Mouse (Mus musculus) cerebellum, adult 2 months (tissue): Measurements from ENCODE around the gene Mbnl3. TPM values are rescaled to one million over a fixed set of nuclear protein-coding genes. Genes with fewer than 3 reads are reported as not detected.
A peak's percentile ranks its signal among the peaks of the same experiment; 100 is the strongest.

Experiments used
- DNase-seq, 2 experiments: peaks; one replicate each; pipeline ENCODE4 v3.0.0; 2021
- H3K27ac ChIP-seq: fragments of 200-500 bp; 2 replicates; pipeline ENCODE4 v1.5.1; 2012; ENCODE audit warnings: low read length, control low read depth, inconsistent platforms; ENCODE audit not compliant: insufficient read depth
- H3K27me3 ChIP-seq: fragments of 200-500 bp; 2 replicates; pipeline ENCODE4 v1.6.1; 2012; ENCODE audit warnings: inconsistent platforms, mild to moderate bottlenecking, low read length, moderate library complexity; ENCODE audit not compliant: control insufficient read depth, insufficient read depth
- H3K4me1 ChIP-seq: fragments of 200-500 bp; 2 replicates; pipeline ENCODE4 v1.6.1; 2011; ENCODE audit warnings: low read length; ENCODE audit not compliant: control insufficient read depth, insufficient read depth
- H3K4me3 ChIP-seq: fragments of 200-500 bp; replicated peaks from 2 replicates; pipeline ENCODE3; 2011; ENCODE audit warnings: mild to moderate bottlenecking, low read depth, low read length, control low read depth; ENCODE audit not compliant: insufficient read depth
- CTCF ChIP-seq: fragments of 200-500 bp; IDR thresholded peaks from 2 replicates; pipeline ENCODE4 v1.5.1; 2011; ENCODE audit warnings: low read depth, mild to moderate bottlenecking, control low read depth, low read length, moderate library complexity, borderline replicate concordance; ENCODE audit not compliant: insufficient read depth
- POLR2A ChIP-seq: fragments of 200-500 bp; IDR thresholded peaks from 2 replicates; pipeline ENCODE4 v1.6.1; 2011; ENCODE audit warnings: low read length, control low read depth, borderline replicate concordance; ENCODE audit not compliant: insufficient read depth
- WGBS: fragments of 180-500 bp; shearing (Covaris S2); methylation state at CpG from one replicate; pipeline ENCODE4 v1.1.7; 2018; 5-methylcytosine and 5-hydroxymethylcytosine counted together
- polyA plus RNA-seq: library from polyadenylated mRNA; depleted of rRNA; stranded (reverse); fragments of >200 nt; gene quantifications from 2 replicates; pipeline ENCODE4 v1.2.3, GENCODE M21; 2012; rRNA removed

Gene Mbnl3
- polyA plus RNA-seq = 0.08 and 0.10 TPM in 2 replicates

- Histone ChIP-seq H3K4me3 (peak within 1 kb of the TSS; percentile 43), H3K4me1 (no peaks in the 10 kb centered on the region), H3K27ac (no peak within 1 kb of the TSS), H3K27me3 (no peaks in the 10 kb centered on the region; the same call in 1 of the 2 replicates)
- WGBS = 33% methylated on average over 11 of the region's 11 CpGs
- DNase-seq = no peak
- no peak for TF ChIP-seq POLR2A
- TF ChIP-seq CTCF = no peak
Measured at GRCm38 (mm10) chrX:51206432-51206831, at the start of gene Mbnl3. TSS of gene Mbnl3 (minus strand) at chrX:51206532.

- DNase-seq = peak; percentile 8 to 29
- no peaks in the 10 kb centered on the region for H3K4me1 ChIP-seq
- H3K27ac ChIP-seq = no peak overlapping the region
- TF ChIP-seq CTCF (no peak), POLR2A (no peak)
- 9% methylated on average over 78 of the region's 79 CpGs for WGBS
- no peaks in the 10 kb centered on the region; the same call in 1 of the 2 replicates for H3K27me3 ChIP-seq
- peak overlapping the region; percentile 43 for H3K4me3 ChIP-seq
Measured at GRCm38 (mm10) chrX:51205548-51206324, 596 bp downstream of the Mbnl3 start.

GRCm38 (mm10) chrX:51204626-51205547 lies 1.4 kb downstream of the Mbnl3 start:
- WGBS = 7% methylated on average over 43 of the region's 67 CpGs
- peak; percentile 17 to 29 for DNase-seq

GRCm38 (mm10) chrX:51197012-51197411 lies 9.3 kb downstream of the Mbnl3 start:
- Histone ChIP-seq H3K4me3 (no peak overlapping the region), H3K4me1 (no peaks in the 10 kb centered on the region), H3K27me3 (no peaks in the 10 kb centered on the region), H3K27ac (no peak overlapping the region)
- DNase-seq = no peak
- TF ChIP-seq CTCF (no peak), POLR2A (no peak)

More at GRCm38 (mm10) chrX:51204626-51205547, 1.4 kb downstream of the Mbnl3 start:
- no peak overlapping the region for H3K27ac ChIP-seq
- TF ChIP-seq CTCF = no peak
- no peak for TF ChIP-seq POLR2A
- H3K4me1 ChIP-seq = no peaks in the 10 kb centered on the region
- peak overlapping the region; percentile 43 for H3K4me3 ChIP-seq
- no peaks in the 10 kb centered on the region; the same call in 1 of the 2 replicates for H3K27me3 ChIP-seq

GRCm38 (mm10) chrX:51171914-51172313 lies 34.4 kb downstream of the Mbnl3 start:
- no peak overlapping the region for H3K27ac ChIP-seq
- 66% methylated on average over 2 of the region's 2 CpGs for WGBS
- no peaks in the 10 kb centered on the region for H3K4me1 ChIP-seq
- no peak for TF ChIP-seq CTCF
- TF ChIP-seq POLR2A = no peak
- DNase-seq = no peak
- no peaks in the 10 kb centered on the region for H3K27me3 ChIP-seq
- H3K4me3 ChIP-seq = no peak overlapping the region

GRCm38 (mm10) chrX:51171413-51171812 lies 34.9 kb downstream of the Mbnl3 start:
- WGBS = 70% methylated on average over 6 of the region's 6 CpGs
- TF ChIP-seq POLR2A (no peak), CTCF (no peak)
- Histone ChIP-seq H3K4me3 (no peak overlapping the region), H3K27me3 (no peaks in the 10 kb centered on the region), H3K27ac (no peak overlapping the region), H3K4me1 (no peaks in the 10 kb centered on the region)
- DNase-seq = no peak

GRCm38 (mm10) chrX:51170404-51170803 lies 35.9 kb downstream of the Mbnl3 start:
- no peaks in the 10 kb centered on the region for H3K4me1 ChIP-seq
- WGBS = 97% methylated on average over 1 of the region's 1 CpGs
- no peak for DNase-seq
- H3K27ac ChIP-seq = no peak overlapping the region
- H3K4me3 ChIP-seq = no peak overlapping the region
- no peaks in the 10 kb centered on the region for H3K27me3 ChIP-seq
- no peak for TF ChIP-seq CTCF
- no peak for TF ChIP-seq POLR2A
